Mouse (Mus musculus): ENCODE measurements at regions not wholly inside any gene's neighbourhood (a gene's known extent, or its start where the extent isn't known, plus 50 kb on each side); places are given as distances from the start of the nearest gene placed in this dataset.

DNA sequence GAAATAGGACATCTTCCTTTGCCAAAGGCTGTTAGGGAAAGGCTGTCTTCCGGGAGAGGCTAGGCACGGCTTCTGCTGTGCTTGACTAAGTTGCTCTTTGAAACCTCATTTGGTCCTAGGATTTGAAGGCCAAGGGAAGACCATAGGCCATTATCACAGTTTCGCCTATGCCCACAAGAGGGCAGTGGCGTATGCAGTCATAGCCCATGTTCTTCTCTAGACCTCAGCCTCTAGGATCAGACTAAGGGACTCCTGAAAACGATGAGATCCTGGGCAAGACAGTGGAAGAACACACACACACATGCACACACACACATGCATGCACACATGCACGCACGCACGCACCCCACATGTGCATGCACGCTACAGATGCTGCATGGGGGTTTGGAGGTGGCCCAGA lies 87.5 kb upstream of the Usp24 start:
- TF ChIP-seq CTCF (IDR thresholded peaks at IDR 0.05; ENCODE audit: low read depth) (peak; percentile 98), EP300 (IDR thresholded peaks at IDR 0.05; ENCODE audit: low read depth) (no peak)

Measured in liver, embryonic 14.5 days (tissue).